Mouse (Mus musculus) urinary bladder, adult 2 months (tissue): ENCODE results near the gene Elp4. TPM values are rescaled to one million over a fixed set of nuclear protein-coding genes. Genes with fewer than 3 reads are reported as not detected.

Experiments used
- DNase-seq: peaks from one replicate; pipeline ENCODE4 v3.0.0; 2022; ENCODE audit warnings: low spot score
- polyA plus RNA-seq: library from polyadenylated mRNA; depleted of rRNA; stranded (reverse); fragments of >200 nt; gene quantifications from 2 replicates; pipeline ENCODE4 v1.2.3, GENCODE M21; 2012

The Elp4 gene
- polyA plus RNA-seq, 1 experiment: 7.5 TPM

DNA sequence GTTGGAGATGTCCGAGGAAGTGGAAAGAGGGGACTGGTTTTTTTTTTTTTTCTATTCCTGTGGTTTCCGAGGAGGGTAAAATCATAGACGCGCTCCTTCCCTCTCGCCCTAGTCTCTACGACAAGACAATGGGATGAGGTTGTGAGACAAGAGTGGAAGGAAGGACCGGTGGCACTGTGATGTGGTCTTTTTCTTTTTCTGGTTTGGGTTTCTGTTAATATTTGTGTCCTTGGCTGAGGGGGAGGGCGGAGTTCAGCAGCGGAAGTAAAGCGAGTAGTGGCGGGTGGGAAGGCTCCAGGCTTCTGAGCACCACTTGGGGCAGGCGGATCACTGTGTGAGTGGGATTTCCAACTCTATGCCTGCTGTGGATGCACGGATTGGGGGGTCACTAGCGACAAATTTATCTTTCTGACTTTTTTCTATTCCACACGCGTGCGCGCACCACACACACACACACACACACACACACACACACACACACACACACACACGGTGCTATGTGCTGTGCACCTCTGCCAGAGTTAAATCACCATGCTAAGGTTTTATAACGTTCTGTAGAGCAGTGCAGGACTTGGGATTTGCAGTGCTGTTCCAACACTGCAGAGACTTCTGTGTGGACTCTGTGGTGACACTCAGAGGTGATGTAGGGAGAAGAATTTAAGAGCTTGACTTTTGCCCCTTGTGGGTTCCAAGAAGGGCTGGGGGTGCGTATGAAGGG is 221.6 kb downstream of the Elp4 start:
- DNase-seq: no peak

GRCm38 (mm10) chr2:105682011-105682501 is 222.3 kb downstream of the Elp4 start:
- DNase-seq: no peak

DNA sequence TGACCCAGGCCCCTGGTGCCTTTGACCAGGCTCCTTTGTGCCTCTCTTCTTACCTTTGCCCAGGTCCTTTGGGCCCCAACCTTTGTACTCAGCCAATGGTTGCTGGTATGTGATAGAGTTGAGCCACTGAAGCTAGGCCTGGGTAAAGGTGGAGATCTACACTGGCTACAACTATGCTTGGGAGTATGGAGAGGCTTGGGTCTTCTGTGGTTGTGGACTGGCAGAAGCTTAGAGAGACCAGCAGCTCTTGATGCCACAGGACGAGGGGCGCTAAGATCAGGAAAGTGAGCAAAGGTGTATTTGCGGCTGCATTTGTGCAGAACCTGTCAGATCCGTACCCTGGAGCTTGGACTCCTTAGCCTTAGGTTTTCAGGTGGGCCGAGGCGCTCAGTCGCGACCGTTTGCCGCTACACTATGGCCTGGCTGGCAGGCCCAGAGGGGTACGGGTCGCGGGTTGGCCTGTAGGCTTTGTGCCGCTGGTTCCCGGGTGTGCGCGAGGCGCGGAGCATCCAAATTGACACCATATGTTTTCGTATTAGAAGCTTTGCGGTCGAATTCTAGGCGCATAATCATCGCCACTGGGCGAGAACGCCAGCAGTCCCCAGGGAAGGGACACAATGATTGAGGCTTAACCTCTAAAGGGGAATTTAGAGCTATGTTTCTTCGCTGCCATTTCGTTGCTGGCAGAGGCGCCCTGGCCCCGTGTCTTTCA is 223.2 kb downstream of the Elp4 start:
- no peak for DNase-seq

GRCm38 (mm10) chr2:105680146-105680998 is 224.0 kb downstream of the Elp4 start:
- no peak for DNase-seq

DNA sequence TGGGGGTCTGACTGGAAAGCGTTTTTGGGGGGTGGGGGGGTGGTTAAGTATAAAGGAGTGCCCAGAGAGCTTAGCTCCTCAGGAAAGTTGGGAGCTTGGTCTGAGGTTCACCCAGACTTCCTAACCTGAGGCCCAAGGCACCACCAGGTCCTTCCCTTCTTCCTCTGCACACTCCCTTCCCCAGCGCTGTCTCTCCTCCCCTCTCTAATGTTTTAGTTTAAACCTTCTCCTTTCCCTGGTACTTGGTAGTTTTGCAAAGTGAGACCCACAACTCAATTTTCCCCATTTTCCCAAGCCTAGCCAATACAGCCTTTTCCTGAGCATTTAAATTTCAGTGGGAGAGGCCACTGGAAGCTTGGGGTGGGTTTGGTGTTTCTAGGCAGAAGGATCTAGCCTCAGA is 225.0 kb downstream of the Elp4 start:
- no peak for DNase-seq

DNA sequence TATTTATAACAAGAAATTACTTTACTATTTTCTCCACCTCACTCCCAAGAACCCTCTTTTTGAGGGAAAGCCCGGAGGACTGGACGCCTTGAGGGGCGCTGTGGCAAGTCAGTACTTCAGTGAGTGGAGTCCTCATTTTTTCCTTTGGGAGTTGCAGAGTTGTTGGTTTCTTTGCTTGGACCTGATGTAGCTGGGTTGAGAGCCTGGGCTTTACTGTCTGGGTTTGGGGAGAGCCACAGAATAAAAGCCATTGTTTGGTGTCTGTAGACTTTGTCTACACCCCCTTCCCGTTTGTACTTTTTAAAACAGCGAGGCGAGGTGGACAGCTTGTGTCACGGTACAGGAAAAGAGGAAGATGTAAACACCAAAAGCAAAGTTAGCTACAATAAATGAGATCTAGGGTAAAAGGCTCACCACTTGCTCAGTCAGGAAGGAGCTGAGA is 225.5 kb downstream of the Elp4 start:
- no peak for DNase-seq

DNA sequence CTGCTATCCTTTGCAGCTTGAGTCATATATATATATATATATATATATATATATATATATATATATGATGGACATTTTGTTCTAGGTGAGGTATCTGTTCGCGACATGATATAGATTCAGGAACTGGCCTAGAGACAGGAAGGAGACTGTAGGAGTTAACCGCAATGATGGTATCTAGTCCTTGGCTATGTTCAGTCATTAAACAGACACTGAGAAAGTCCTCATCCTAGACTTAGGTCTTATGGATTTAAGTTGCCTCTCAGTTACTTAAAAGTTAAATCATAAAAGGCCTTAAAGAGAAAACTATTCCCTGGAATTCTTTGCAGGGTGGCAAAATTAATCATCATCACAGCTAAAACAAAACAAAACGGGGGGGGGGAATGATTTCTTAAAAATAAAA is 226.1 kb downstream of the Elp4 start:
- no peak for DNase-seq

GRCm38 (mm10) chr2:105677434-105678105 is 226.8 kb downstream of the Elp4 start:
- no peak for DNase-seq

DNA sequence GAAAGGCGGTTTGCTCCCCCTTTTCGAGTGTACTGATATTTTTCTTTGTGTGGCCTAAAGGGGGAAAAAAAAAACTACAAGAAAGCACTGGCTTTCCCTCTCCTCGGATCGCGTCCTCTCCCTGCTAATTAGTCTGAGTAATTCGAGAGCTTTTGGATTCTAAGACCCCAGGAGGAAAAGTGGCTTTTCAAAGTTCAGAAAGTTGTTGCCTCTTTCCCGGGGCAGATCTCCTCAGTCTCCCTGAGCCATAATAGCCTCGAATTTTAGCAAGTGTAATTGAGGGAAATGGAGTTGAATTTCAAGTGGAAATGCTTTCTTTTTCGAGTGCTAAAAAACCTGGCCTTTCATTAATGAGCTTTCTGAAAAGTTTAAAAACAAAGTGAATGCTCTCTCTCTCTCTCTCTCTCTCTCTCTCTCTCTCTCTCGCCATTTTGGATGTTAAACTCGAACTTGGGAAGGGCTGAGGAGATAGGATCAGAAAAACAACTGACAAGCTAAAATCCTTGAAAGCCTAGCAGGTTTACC is 227.4 kb downstream of the Elp4 start:
- no peak for DNase-seq

- no peak for DNase-seq
Observed at GRCm38 (mm10) chr2:105676080-105676908, 228.1 kb downstream of the Elp4 start.

DNA sequence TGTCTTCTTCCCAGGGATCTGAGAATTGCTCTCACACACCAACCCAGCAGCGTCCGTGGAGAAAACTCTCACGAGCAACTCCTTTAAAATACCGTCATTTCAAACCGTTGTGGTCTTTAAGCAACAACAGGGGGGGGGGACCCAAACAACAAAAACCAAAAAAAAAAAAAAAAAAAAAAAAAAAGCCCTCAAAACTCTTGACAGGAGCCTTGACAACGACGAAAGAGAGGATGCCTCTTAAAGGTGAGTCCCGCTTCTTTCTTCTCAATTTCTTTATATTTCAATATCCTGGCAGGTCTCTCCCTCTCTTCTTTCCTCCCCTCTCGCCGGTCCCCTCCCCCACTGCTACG is 228.7 kb downstream of the Elp4 start:
- DNase-seq: no peak

DNA sequence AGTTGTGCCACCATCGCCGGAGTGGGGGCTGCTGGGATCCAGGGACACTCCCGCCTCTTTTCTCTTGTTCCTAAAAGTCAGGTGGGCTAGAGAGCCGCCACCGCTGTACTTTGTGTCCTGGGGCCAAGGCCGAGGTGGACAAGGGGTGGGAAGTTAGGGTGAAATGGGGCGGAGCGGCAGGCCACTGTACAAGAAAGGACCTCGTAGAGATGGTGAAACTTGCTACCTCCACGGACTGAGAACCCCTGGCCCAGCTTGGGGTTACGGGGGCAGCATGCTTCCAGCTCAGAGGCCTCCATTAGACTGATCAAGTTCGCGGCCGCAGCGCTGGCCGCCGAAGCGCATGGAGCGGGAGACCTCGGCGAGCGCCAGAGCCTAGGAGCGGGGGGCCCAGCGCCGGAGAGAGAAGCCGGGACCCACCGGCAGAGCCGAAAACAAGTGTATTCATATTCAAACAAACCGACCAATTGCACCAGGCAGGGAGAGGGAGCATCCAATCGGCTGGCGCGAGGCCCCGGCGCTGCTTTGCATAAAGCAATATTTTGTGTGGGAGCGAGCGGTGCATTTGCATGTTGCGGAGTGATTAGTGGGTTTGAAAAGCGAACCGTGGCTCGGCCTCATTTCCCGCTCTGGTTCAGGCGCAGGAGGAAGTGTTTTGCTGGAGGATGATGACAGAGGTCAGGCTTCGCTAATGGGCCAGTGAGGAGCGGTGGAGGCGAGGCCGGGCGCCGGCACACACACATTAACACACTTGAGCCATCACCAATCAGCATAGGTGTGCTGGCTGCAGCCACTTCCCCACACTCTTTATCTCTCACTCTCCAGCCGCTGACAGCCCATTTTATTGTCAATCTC is 229.3 kb downstream of the Elp4 start:
- DNase-seq: no peak

DNA sequence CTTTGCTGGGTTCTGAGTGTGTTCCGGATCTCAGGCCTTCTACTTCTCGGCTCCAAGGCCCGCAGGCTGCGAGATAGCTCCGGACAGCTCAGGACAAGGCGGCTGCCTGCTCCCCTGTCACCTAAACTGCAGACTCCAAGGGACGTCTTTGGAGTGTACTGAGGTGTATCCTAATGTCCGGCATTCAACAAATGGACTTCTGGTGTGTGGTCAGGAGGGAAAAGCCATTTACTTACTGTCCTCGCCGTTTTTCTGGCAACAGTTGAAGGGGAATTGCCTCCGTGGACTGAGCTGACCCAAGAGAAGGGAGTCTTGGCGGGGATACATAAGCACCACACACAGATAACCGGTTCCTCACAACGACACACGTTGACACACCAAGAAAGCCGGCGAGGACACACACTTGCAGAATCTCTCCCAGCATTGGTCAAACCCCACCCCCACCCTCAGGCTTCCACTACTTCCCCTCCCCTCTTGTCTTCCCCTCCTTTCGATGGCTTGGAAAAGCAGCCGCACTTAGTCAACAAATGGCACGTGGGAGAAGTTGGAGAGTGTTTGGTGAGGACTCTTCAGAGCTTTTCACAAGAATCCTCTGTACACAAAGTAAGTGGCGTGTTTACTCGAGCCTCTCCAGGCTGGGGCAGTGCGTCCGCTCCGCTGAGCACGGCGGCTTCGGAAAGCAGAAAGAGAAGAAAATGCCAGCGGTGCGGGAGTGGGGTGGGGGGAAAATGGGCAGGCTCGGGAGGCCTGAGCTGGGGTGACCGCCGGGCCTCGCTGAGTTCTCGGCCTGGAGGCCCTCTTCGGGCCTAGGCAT is 230.1 kb downstream of the Elp4 start:
- DNase-seq: no peak

DNA sequence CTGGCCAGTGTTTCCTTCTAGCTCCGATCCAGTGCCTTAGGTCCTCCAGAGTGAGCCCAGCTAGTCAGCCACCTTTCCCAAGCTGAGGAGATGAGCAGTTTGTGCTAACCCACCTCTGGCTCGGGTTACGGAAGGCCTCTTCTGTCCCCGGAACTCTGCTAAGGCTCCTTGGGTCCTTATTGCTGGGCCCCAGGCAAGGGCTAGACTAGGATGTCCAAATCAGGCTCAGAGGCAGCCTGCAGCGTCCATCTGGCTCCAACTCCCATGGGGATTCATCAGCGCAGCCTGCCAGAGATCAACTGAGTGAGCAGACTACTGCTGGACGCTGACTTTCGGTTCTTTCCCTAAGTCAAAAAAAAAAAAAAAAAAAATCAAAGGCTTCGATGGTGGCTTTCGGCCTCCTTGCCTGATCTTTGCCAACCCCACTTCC is 230.7 kb downstream of the Elp4 start:
- no peak for DNase-seq

DNA sequence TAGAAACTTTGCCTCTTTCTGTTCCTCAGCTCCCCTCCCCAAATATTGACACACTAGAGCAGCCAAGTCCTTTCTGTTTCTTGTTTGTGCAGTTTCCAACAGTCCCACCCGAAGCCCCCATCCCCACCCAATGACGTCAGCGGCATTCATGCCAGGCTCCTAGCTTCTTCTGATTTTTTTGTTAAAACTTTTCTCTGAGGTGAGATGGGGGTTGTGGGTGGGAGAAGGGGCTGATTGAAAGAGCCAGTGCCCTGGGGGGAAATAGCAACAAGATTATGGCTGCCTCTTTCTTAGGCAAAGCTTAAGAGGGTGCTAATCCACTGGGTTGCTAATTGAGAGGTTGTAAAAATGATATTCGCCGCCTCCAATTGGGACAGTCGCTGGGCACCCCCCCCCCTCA is 231.3 kb downstream of the Elp4 start:
- no peak for DNase-seq

- DNase-seq: no peak
Observed at GRCm38 (mm10) chr2:105672596-105672960, 231.8 kb downstream of the Elp4 start.

GRCm38 (mm10) chr2:105671798-105672595 is 232.4 kb downstream of the Elp4 start:
- DNase-seq: no peak
